Mouse (Mus musculus) erythroblast, adult 5-6 weeks (primary cell): ENCODE measurements at regions not wholly inside any gene's neighbourhood (a gene's known extent, or its start where the extent isn't known, plus 50 kb on each side); places are given as distances from the start of the nearest gene placed in this dataset.

Experiments used
- ATAC-seq: replicated peaks from 2 replicates; pipeline ENCODE4 v1.8.0; 2016; ENCODE audit warnings: moderate number of reproducible peaks, mild to moderate bottlenecking, moderate TSS enrichment, inconsistent platforms; ENCODE audit not compliant: poor library complexity, low FRiP score, severe bottlenecking

GRCm38 (mm10) chr9:61075071-61075470, 280.7 kb downstream of the Uaca start:
- no peak for ATAC-seq

GRCm38 (mm10) chr9:61077181-61077580, 282.8 kb downstream of the Uaca start:
- no peak for ATAC-seq

- no peak for ATAC-seq
These were observed 283.5 kb downstream of the Uaca start for GRCm38 (mm10) chr9:61077807-61078206.

- no peak for ATAC-seq
These were observed 287.2 kb downstream of the Uaca start for GRCm38 (mm10) chr9:61081474-61082021.

GRCm38 (mm10) chr9:61084655-61085230, 287.4 kb upstream of the Tle3 start:
- no peak for ATAC-seq

GRCm38 (mm10) chr9:61087035-61087434, 285.1 kb upstream of the Tle3 start:
- no peak for ATAC-seq

GRCm38 (mm10) chr9:61089066-61089686, 283.0 kb upstream of the Tle3 start:
- ATAC-seq: no peak

GRCm38 (mm10) chr9:61091036-61091435, 281.1 kb upstream of the Tle3 start:
- no peak for ATAC-seq

- no peak for ATAC-seq
These were observed 279.2 kb upstream of the Tle3 start for GRCm38 (mm10) chr9:61092834-61093479.

GRCm38 (mm10) chr9:61095069-61095775, 276.9 kb upstream of the Tle3 start:
- no peak for ATAC-seq

GRCm38 (mm10) chr9:61101741-61102450, 270.3 kb upstream of the Tle3 start:
- no peak for ATAC-seq

- ATAC-seq: no peak
These were observed 269.5 kb upstream of the Tle3 start for GRCm38 (mm10) chr9:61102451-61103358.

- ATAC-seq: no peak
These were observed 266.5 kb upstream of the Tle3 start for GRCm38 (mm10) chr9:61105550-61106280.

- ATAC-seq: no peak
These were observed 262.5 kb upstream of the Tle3 start for GRCm38 (mm10) chr9:61109519-61110285.

GRCm38 (mm10) chr9:61111206-61111605, 261.0 kb upstream of the Tle3 start:
- ATAC-seq: no peak

GRCm38 (mm10) chr9:61111733-61112415, 260.3 kb upstream of the Tle3 start:
- no peak for ATAC-seq

- no peak for ATAC-seq
These were observed 252.9 kb upstream of the Tle3 start for GRCm38 (mm10) chr9:61119252-61119651.
